Mouse (Mus musculus) c-Kit-positive CD71-negative TER-119-negative erythroid progenitor cells, embryonic 14.5 days (primary cell): ENCODE results near the gene Mrps24.

ENCODE experiments used
- DNase-seq: peaks from one replicate; pipeline ENCODE4 v3.0.0-alpha.2; 2013; ENCODE audit warnings: low read depth

The Mrps24 gene

GRCm38 (mm10) chr11:5705972-5706371, 9.5 kb downstream of the Mrps24 start:
- no peak for DNase-seq

- DNase-seq, result no peak
Measured at GRCm38 (mm10) chr11:5703341-5703740, 12.1 kb downstream of the Mrps24 start.

DNA sequence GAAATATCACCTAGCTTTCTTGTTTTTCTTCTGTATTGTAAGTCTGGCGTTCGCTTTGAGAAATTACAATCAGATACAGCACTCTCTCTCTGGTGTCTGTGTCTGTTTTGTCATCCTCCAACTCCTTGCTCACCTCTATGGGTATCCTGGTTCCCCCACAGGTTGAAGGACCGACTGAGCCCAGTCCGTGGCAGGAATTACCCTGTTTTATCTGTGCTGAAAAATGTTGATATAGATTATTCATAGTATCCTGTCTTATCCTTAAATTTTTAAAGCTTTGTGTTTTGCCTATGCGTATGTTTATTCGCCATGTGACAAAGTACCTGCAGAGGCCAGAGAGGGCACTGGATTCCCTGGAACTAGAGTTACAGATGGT, 12.5 kb downstream of the Mrps24 start:
- no peak for DNase-seq

GRCm38 (mm10) chr11:5702271-5702956, 13.1 kb downstream of the Mrps24 start:
- no peak for DNase-seq

- DNase-seq, result no peak
Measured at GRCm38 (mm10) chr11:5701821-5702220, 13.7 kb downstream of the Mrps24 start.

- DNase-seq, result no peak
Measured at GRCm38 (mm10) chr11:5701300-5701699, 14.2 kb downstream of the Mrps24 start.

GRCm38 (mm10) chr11:5700808-5701207, 14.7 kb downstream of the Mrps24 start:
- no peak for DNase-seq

DNA sequence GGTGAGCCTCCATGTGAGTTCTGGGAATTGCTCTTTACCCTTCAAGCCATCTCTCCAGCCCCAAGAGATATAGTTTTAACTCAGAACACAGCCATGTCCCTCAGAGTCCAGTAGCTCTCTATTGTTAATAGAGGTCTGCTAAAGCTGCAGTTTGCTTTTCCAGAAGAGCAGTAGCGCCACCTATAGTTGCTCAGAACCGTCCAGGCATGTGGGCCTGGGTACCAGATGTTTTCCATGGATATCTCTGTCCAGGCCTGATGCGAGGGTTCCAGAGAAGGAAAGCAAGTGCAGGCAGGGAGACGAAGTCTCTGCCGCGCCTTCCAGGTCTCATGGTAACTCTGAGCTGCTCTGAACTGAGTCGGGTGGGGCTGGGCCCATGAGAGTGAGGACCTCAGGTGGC, 23.7 kb downstream of the Mrps24 start:
- DNase-seq, result no peak

- DNase-seq, result no peak
Measured at GRCm38 (mm10) chr11:5684283-5684682, 31.2 kb downstream of the Mrps24 start.

DNA sequence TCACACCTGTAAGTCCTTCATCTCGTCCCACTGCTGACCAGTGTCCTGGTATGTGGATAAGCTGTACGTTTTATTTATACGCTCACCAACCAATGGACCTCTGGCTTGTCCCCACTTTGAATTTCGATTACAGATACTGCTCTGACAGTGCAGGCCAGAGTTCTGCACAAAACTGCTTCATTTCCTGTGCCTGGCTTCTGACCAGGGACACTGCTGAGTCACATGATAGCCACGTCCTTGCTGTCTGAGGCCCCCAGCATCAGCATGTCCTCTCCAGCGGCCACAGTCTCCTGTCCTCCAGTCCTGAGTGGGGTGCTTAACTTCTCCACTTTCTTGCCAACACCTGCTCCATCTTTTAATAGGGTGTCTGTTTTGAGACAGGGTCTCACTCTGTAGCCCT, 32.9 kb downstream of the Mrps24 start:
- no peak for DNase-seq
